Mouse (Mus musculus) embryonic facial prominence, embryonic 11.5 days (tissue): ENCODE measurements around the gene Stxbp1. TPM values are rescaled to one million over a fixed set of nuclear protein-coding genes. Genes with fewer than 3 reads are reported as not detected.

Source experiments
- ATAC-seq: fragments of 200-750 bp; cut with Nextera tagmentation; replicated peaks from 2 replicates; pipeline ENCODE4 v1.8.0; 2017; ENCODE audit warnings: low read depth; ENCODE audit not compliant: insufficient number of reproducible peaks, low FRiP score, low TSS enrichment
- DNase-seq: peaks from one replicate; pipeline ENCODE4 v3.0.0-alpha.2; 2015; ENCODE audit warnings: low spot score
- H3K27ac ChIP-seq: fragments of 300-500 bp; sonication (generic); replicated peaks from 2 replicates; pipeline ENCODE4 v1.5.1; 2014; ENCODE audit warnings: mild to moderate bottlenecking, low read depth, low read length, control low read depth
- H3K27me3 ChIP-seq: fragments of 300-500 bp; sonication (generic); 2 replicates; pipeline ENCODE4 v1.6.1; 2014; ENCODE audit warnings: mild to moderate bottlenecking, low read length, moderate library complexity, mixed read lengths; ENCODE audit not compliant: control insufficient read depth, insufficient read depth
- H3K36me3 ChIP-seq: fragments of 300-500 bp; sonication (generic); replicated peaks from 2 replicates; pipeline ENCODE4 v1.6.1; 2014; ENCODE audit warnings: low read depth, mild to moderate bottlenecking, low read length, moderate library complexity, mixed read lengths; ENCODE audit not compliant: control insufficient read depth, insufficient read depth
- H3K4me1 ChIP-seq: fragments of 300-500 bp; sonication (generic); 2 replicates; pipeline ENCODE4 v1.6.1; 2014; ENCODE audit warnings: low read length, mixed read lengths; ENCODE audit not compliant: control insufficient read depth, insufficient read depth
- H3K4me2 ChIP-seq: fragments of 300-500 bp; sonication (generic); 2 replicates; pipeline ENCODE4 v1.6.1; 2014; ENCODE audit warnings: low read depth, mild to moderate bottlenecking, control low read depth, low read length, moderate library complexity
- H3K4me3 ChIP-seq: fragments of 300-500 bp; sonication (generic); 2 replicates; pipeline ENCODE4 v1.5.1; 2014; ENCODE audit warnings: low read depth, low read length, control low read depth
- H3K9ac ChIP-seq: fragments of 300-500 bp; sonication (generic); replicated peaks from 2 replicates; pipeline ENCODE4 v1.6.1; 2014; ENCODE audit warnings: mild to moderate bottlenecking, control low read depth, low read length
- H3K9me3 ChIP-seq: fragments of 300-500 bp; sonication (generic); replicated peaks from 2 replicates; pipeline ENCODE4 v1.6.1; 2016; ENCODE audit warnings: mild to moderate bottlenecking, low read length, inconsistent platforms, mixed read lengths; ENCODE audit not compliant: control insufficient read depth
- WGBS: fragments of 180-500 bp; shearing (Covaris S2); extraction: QIAGEN DNeasy Blood & Tissue Kit; methylation state at CpG from one replicate; pipeline ENCODE4 v1.1.7; 2014; 5-methylcytosine and 5-hydroxymethylcytosine counted together
- polyA plus RNA-seq: library from polyadenylated mRNA; unstranded; fragments of >200 nt; fragmentation: Nextera tagmentation; extraction: Ambion mirVana; gene quantifications from 2 replicates; pipeline ENCODE4 v1.2.1, GENCODE M21; 2014

Stxbp1 gene
- polyA plus RNA-seq, 1 experiment from 2014 or later: 22.0 TPM

DNA sequence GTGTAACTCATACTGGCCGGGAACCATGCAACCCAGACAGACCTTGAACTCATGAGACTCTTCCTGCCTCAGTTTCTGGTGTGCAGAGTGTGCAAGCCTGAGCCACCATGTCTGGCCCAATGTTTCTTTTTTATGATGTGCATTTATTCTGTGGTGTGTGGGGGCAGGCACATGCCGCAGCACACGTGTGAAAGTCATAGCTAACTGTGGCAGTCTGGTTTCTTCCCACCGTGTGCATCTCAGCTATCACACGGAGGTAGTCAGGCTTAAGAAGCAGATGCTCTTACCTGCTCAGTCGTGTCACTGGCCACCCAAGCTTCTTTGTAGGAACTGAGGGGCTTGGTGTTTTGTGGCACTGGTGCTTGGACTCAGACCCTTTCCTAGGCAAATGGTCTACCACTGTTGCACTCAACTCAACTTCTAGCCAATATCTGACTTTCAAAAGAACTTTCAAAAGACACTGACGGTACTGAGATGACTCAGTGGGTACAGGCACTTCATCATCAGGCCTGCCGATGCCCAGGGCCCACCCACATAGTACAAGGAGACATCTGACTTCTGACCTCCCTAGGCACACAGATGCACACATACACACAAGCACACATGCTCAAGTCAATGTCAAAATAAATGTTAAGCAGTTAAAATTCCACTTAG lies 74.3 kb downstream of the Stxbp1 start:
- WGBS: 80% methylated on average over 8 of the region's 8 CpGs
- no peak for ATAC-seq
- Histone ChIP-seq H3K4me1 (no peaks in the 10 kb centered on the region; the same call in 1 of the 2 replicates), H3K9ac (no peak overlapping the region), H3K27me3 (no peaks in the 10 kb centered on the region; the same call in 1 of the 2 replicates), H3K27ac (no peak overlapping the region), H3K4me3 (no peak overlapping the region), H3K4me2 (no peak overlapping the region), H3K9me3 (no peaks in the 10 kb centered on the region), H3K36me3 (no peaks in the 10 kb centered on the region)
- no peak for DNase-seq

DNA sequence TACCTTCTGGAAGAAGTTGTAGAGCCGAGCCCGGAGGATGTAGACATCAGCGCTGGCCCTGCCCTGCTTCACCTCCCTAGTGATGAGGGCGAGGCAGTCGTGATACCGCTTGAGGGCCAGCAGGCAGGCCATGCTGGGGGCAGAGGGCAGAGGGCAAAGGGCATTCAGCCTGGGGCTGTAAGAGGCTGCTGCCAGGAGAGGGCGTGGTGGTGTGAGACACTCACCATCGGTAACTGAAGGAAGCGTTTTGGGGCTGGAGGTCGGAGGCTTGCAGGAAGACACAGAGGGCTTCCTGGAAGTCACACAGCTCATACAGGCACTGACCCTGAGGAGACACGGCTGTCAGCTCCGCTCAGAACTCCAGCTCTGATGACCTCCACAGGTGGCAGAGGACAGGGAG lies 75.2 kb downstream of the Stxbp1 start:
- DNase-seq (no peak), ATAC-seq (no peak)
- Histone ChIP-seq H3K9ac (no peak overlapping the region), H3K27ac (no peak overlapping the region), H3K4me3 (no peak overlapping the region), H3K4me2 (no peak overlapping the region), H3K36me3 (no peaks in the 10 kb centered on the region), H3K4me1 (no peaks in the 10 kb centered on the region; the same call in 1 of the 2 replicates), H3K9me3 (no peaks in the 10 kb centered on the region), H3K27me3 (no peaks in the 10 kb centered on the region; the same call in 1 of the 2 replicates)
- WGBS: 15% methylated on average over 12 of the region's 12 CpGs

DNA sequence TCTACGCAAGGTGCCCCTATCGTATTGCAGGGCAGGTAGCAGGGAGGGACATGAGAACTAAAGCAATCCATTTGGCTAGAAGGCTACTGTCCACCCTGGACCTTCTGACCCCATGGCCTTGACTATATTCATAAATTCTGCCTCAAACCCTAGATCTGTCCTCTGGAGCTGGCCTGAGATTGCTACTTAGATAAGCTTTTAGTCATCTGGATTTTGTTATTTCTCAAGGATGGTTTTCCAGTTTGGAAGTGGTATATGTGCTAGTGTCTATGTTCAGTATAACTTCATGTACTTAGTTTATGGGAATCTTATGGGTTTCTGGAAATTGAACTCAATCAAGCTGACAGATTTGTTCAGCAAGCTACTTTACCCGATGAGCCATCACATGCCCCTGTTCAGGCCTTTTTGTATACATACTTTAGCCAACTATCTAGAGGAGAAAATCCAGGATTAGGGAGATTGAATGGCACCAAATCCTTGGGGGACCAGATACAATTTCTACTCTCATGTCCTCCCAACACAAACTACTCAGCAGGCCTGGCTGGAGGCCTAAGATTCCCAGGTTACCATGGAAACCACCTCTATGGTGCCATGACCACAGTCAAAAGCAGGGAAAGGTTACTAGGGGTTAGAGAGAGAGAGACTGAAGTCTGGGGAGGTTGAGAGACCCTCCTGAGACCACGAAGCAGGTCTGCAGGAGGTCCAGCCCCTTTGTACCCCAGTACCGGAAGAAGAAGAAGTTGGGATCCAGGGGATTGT lies 77.5 kb downstream of the Stxbp1 start:
- Histone ChIP-seq H3K4me3 (no peak overlapping the region), H3K9me3 (no peaks in the 10 kb centered on the region), H3K9ac (no peak overlapping the region), H3K36me3 (no peaks in the 10 kb centered on the region), H3K27ac (no peak overlapping the region), H3K4me1 (no peaks in the 10 kb centered on the region), H3K4me2 (no peak overlapping the region), H3K27me3 (no peaks in the 10 kb centered on the region)
- DNase-seq (peak; percentile 11), ATAC-seq (no peak)
- 68% methylated on average over 5 of the region's 5 CpGs for WGBS

DNA sequence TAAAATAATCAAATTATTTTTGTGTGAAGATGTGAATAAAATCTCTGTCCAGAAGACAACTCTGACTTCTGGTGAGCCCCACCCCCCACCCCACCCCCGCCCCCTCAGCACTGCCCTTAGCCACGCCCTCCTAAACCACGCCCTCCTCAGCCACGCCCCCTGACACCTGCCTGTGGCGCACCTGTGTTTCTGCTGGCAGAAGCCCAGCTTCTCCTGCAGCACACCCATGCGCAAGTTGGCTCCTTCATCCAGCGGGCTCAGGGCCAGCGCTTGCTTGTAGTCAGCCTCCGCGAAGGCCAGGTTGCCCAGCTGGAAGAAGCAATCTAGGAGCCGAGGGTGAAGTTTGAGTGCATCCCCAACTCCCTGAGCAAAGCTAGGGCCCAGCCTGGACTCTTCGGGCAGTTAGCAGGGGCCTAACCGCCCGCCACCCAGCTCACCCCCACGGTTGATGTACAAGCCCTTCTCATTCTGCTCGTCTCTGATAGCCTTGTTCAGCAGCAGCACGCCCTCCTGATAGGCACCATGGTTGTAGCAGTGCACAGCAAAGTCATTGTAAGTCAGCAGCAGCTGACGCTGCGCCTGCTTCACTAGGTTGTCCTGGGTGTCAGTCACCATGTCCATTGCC lies 78.3 kb downstream of the Stxbp1 start:
- no peaks in the 10 kb centered on the region for H3K4me1 ChIP-seq
- no peak overlapping the region for H3K4me3 ChIP-seq
- WGBS: 50% methylated on average over 19 of the region's 19 CpGs
- H3K36me3 ChIP-seq: no peaks in the 10 kb centered on the region
- no peak overlapping the region for H3K9ac ChIP-seq
- ATAC-seq (no peak), DNase-seq (no peak)
- H3K4me2 ChIP-seq: no peak overlapping the region
- H3K27me3 ChIP-seq: no peaks in the 10 kb centered on the region
- no peaks in the 10 kb centered on the region for H3K9me3 ChIP-seq
- no peak overlapping the region for H3K27ac ChIP-seq

GRCm38 (mm10) chr2:32767241-32767640 lies 79.8 kb downstream of the Stxbp1 start:
- Histone ChIP-seq H3K4me1 (no peaks in the 10 kb centered on the region), H3K9ac (no peak overlapping the region), H3K4me3 (no peak overlapping the region), H3K27ac (no peak overlapping the region), H3K36me3 (no peaks in the 10 kb centered on the region; the same call in 1 of the 2 replicates), H3K9me3 (no peaks in the 10 kb centered on the region), H3K4me2 (no peak overlapping the region), H3K27me3 (no peaks in the 10 kb centered on the region)
- no peak for DNase-seq
- no peak for ATAC-seq
- WGBS: 73% methylated on average over 12 of the region's 12 CpGs

GRCm38 (mm10) chr2:32763353-32763752 lies 83.7 kb downstream of the Stxbp1 start:
- peaks cover 3% of the 10 kb centered on the region for H3K36me3 ChIP-seq
- no peaks in the 10 kb centered on the region for H3K27me3 ChIP-seq
- no peak overlapping the region for H3K4me3 ChIP-seq
- no peak overlapping the region for H3K4me2 ChIP-seq
- no peak for ATAC-seq
- H3K4me1 ChIP-seq: no peaks in the 10 kb centered on the region
- no peaks in the 10 kb centered on the region for H3K9me3 ChIP-seq
- 77% methylated on average over 3 of the region's 3 CpGs for WGBS
- H3K27ac ChIP-seq: no peak overlapping the region
- DNase-seq: no peak
- no peak overlapping the region for H3K9ac ChIP-seq

DNA sequence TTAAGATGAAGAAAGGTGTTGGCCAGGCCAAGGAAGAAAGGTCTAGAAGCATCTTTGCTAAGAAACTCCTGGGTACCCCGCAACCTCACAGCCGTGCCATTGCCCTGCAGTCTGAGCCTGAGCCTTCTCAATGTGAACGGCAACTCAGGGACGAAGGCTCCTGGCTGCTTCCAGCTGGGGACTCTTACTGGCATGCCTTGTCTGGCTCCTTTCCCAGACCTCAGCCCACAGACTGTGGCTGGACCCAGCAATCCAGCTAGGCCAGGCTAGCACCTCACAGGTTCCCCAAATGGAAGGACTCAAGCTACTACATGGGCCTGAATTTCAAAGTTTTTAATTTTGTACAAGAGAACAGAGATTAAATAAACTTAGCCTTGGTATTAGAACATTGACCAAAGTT lies 85.2 kb downstream of the Stxbp1 start:
- no peak overlapping the region for H3K4me3 ChIP-seq
- no peaks in the 10 kb centered on the region for H3K27me3 ChIP-seq
- 95% methylated on average over 4 of the region's 4 CpGs for WGBS
- H3K9me3 ChIP-seq: no peaks in the 10 kb centered on the region
- H3K4me1 ChIP-seq: no peaks in the 10 kb centered on the region
- ATAC-seq (no peak), DNase-seq (no peak)
- no peak overlapping the region for H3K9ac ChIP-seq
- H3K27ac ChIP-seq: no peak overlapping the region
- H3K36me3 ChIP-seq: peaks cover 3% of the 10 kb centered on the region
- no peak overlapping the region for H3K4me2 ChIP-seq

DNA sequence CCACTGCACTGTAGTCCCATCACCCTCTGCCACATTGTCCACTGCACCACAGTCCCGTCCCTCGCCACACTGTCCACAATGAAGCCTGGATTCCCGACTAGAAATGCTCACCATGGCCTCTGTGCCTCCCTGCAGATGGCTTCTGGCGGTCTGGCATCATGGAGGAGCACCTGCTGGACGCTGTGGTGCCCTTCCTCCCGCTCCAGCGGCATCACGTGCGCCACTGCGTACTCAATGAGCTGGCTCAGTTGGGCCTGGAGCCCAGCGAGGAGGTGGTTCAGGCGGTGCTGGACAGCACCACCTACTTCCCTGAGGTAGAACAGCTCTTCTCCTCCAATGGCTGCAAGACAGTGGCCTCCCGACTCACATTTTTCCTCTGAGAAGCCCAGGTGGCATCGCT lies 85.7 kb downstream of the Stxbp1 start:
- ATAC-seq (no peak), DNase-seq (no peak)
- H3K4me2 ChIP-seq: no peak overlapping the region
- no peaks in the 10 kb centered on the region for H3K27me3 ChIP-seq
- no peak overlapping the region for H3K4me3 ChIP-seq
- H3K27ac ChIP-seq: no peak overlapping the region
- H3K9ac ChIP-seq: no peak overlapping the region
- 89% methylated on average over 14 of the region's 14 CpGs for WGBS
- no peaks in the 10 kb centered on the region for H3K9me3 ChIP-seq
- H3K4me1 ChIP-seq: no peaks in the 10 kb centered on the region
- peaks cover 3% of the 10 kb centered on the region for H3K36me3 ChIP-seq
